Mouse (Mus musculus): Measurements from ENCODE around the gene Mob3b. TPM values are rescaled to one million over a fixed set of nuclear protein-coding genes. Genes with fewer than 3 reads are reported as not detected.

The Mob3b gene
- polyA plus RNA-seq, 1 experiment: not detected

DNA sequence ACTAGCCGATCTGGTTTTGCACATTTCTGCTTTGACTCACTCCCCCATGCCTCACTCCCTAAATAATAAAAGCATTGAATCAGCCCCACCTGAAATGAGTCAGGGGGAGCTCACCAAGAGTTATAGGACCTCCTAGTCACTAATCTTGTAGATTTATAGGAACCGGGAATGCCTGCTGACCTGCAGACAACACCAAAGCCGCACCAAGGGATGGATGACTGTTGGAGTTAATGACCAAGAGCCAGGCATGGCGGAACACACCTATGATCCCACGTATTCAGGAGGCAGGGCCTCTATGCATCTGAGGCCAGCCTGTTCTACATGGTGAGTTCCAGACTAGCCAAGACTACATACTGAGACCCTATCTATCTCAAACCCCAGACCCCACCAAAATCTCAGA, 34.2 kb downstream of the Mob3b start:
- H3K9me3 ChIP-seq (ENCODE audit: control insufficient read depth, low read length): no peaks in the 10 kb centered on the region
- H3K27me3 ChIP-seq (ENCODE audit: control insufficient read depth): no peaks in the 10 kb centered on the region
- no peak overlapping the region for H3K4me3 ChIP-seq (replicated peaks)
- no peaks in the 10 kb centered on the region for H3K36me3 ChIP-seq (ENCODE audit: control insufficient read depth)
- TF ChIP-seq GATA1 (IDR thresholded peaks at IDR 0.05; ENCODE audit: low read length): no peak
- no peak for TF ChIP-seq TAL1 (IDR thresholded peaks at IDR 0.05; ENCODE audit: low read length)
- no peaks in the 10 kb centered on the region for H3K4me1 ChIP-seq (ENCODE audit: control insufficient read depth)

DNA sequence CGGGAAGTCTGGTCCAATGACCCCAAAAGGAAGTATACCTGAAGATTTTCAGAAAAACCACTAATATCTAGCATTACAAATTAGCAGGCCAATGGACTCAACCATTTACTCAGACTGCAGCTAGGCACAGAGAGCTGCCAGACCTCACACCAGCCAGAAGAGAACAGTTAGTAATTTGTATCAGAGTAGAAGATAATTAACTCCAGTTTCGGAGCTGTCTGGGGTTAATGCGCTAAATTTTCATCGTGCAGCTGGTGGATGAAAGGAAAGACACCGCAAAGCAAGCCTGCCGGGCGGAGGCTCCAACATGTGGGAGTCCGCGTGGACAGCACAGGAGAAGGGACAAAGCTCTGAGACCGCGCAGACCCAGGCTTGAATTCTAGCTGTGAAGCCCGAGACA, 36.2 kb downstream of the Mob3b start:
- Histone ChIP-seq H3K27me3 (ENCODE audit: control insufficient read depth) (no peaks in the 10 kb centered on the region), H3K4me3 (replicated peaks) (no peak overlapping the region), H3K9me3 (ENCODE audit: control insufficient read depth, low read length) (no peaks in the 10 kb centered on the region), H3K4me1 (ENCODE audit: control insufficient read depth) (no peaks in the 10 kb centered on the region), H3K36me3 (ENCODE audit: control insufficient read depth) (no peaks in the 10 kb centered on the region)
- TF ChIP-seq TAL1 (IDR thresholded peaks at IDR 0.05; ENCODE audit: low read length) (no peak), GATA1 (IDR thresholded peaks at IDR 0.05; ENCODE audit: low read length) (no peak)

DNA sequence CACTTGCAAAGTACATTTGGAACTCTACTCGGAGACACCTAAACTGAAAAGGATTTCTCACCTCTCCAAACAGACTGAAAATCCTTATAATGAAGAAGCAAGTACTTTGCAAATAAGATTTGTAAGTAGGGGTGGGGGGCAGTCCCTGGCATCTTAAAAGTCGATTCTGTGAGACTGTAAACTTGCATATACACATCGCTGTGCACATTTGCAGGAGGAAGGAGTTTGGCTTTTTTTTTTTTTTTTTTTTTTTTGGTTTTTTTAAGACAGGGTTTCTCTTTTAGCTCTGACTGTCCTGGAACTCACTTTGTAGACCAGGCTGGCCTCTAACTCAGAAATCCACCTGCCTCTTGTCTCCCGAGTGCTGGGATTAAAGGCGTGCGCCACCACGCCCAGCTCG, 36.7 kb downstream of the Mob3b start:
- no peaks in the 10 kb centered on the region for H3K4me1 ChIP-seq (ENCODE audit: control insufficient read depth)
- H3K4me3 ChIP-seq (replicated peaks): no peak overlapping the region
- no peaks in the 10 kb centered on the region for H3K36me3 ChIP-seq (ENCODE audit: control insufficient read depth)
- TF ChIP-seq GATA1 (IDR thresholded peaks at IDR 0.05; ENCODE audit: low read length) (no peak), TAL1 (IDR thresholded peaks at IDR 0.05; ENCODE audit: low read length) (no peak)
- no peaks in the 10 kb centered on the region for H3K9me3 ChIP-seq (ENCODE audit: control insufficient read depth, low read length)
- no peaks in the 10 kb centered on the region for H3K27me3 ChIP-seq (ENCODE audit: control insufficient read depth)

DNA sequence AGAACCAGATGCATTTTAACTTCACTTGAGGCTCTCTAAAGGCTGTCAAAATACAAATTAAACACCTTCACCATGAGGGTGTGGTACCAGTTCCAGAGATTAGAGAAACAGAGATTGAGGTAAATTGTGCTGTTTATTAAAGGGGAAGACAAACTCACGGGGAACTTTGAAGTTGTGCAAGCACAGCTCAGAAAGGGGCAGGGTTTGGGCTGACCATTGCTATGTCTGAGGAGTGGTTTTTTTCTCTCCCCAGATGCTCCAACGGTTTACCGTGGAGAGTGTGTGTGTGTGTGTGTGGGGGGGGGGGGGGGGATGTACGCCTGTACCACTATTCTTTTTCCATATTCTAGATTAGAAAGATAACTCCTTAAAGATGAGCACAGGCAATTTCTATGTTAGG, 37.1 kb downstream of the Mob3b start:
- Histone ChIP-seq H3K9me3 (ENCODE audit: control insufficient read depth, low read length) (no peaks in the 10 kb centered on the region), H3K36me3 (ENCODE audit: control insufficient read depth) (no peaks in the 10 kb centered on the region), H3K4me1 (ENCODE audit: control insufficient read depth) (no peaks in the 10 kb centered on the region), H3K27me3 (ENCODE audit: control insufficient read depth) (no peaks in the 10 kb centered on the region), H3K4me3 (replicated peaks) (no peak overlapping the region)
- TF ChIP-seq TAL1 (IDR thresholded peaks at IDR 0.05; ENCODE audit: low read length): no peak
- TF ChIP-seq GATA1 (IDR thresholded peaks at IDR 0.05; ENCODE audit: low read length): no peak

DNA sequence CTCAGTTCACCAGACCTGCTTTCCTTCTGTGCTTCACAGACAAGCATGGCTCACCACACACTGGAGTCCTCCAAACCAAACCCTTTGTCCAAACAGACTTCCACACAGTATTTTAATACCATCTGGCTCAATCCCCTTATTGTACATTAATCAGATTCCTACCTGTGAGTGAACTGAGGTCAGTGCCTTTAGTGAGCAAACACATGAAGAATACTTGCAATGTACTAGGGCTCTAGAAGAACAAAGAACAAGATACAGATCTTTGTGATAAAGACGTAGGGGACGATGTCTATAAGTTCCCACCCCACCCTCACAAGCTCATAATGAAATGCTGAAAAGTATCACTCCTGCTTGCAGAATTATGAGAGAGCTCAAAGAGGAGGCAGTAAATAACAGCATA, 38.4 kb downstream of the Mob3b start:
- H3K27me3 ChIP-seq (ENCODE audit: control insufficient read depth): no peaks in the 10 kb centered on the region
- no peak overlapping the region for H3K4me3 ChIP-seq (replicated peaks)
- no peaks in the 10 kb centered on the region for H3K9me3 ChIP-seq (ENCODE audit: control insufficient read depth, low read length)
- no peaks in the 10 kb centered on the region for H3K4me1 ChIP-seq (ENCODE audit: control insufficient read depth)
- TF ChIP-seq TAL1 (IDR thresholded peaks at IDR 0.05; ENCODE audit: low read length): no peak
- TF ChIP-seq GATA1 (IDR thresholded peaks at IDR 0.05; ENCODE audit: low read length): no peak
- no peaks in the 10 kb centered on the region for H3K36me3 ChIP-seq (ENCODE audit: control insufficient read depth)

DNA sequence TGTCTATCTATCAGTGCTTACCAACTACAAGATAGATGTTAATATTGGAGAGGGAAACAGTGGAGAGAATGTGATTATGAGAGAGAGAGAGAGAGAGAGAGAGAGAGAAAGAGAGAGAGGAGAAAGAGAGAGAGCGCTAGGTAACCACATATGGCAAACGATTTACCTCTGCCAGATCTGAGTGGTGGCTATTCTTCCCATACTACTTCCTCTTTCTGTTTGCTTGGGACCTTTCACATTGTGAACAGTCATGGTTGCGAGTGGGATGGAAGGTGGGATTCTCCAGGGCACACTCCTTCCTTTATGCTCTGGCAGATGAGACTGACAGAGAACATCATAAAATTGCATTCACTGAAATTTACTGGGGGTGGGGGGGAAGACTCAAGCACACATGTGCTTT, 40.1 kb downstream of the Mob3b start:
- no peak overlapping the region for H3K4me3 ChIP-seq (replicated peaks)
- H3K36me3 ChIP-seq (ENCODE audit: control insufficient read depth): no peaks in the 10 kb centered on the region
- H3K4me1 ChIP-seq (ENCODE audit: control insufficient read depth): no peaks in the 10 kb centered on the region
- H3K27me3 ChIP-seq (ENCODE audit: control insufficient read depth): no peaks in the 10 kb centered on the region
- TF ChIP-seq GATA1 (IDR thresholded peaks at IDR 0.05; ENCODE audit: low read length) (no peak), TAL1 (IDR thresholded peaks at IDR 0.05; ENCODE audit: low read length) (no peak)
- H3K9me3 ChIP-seq (ENCODE audit: control insufficient read depth, low read length): no peaks in the 10 kb centered on the region

DNA sequence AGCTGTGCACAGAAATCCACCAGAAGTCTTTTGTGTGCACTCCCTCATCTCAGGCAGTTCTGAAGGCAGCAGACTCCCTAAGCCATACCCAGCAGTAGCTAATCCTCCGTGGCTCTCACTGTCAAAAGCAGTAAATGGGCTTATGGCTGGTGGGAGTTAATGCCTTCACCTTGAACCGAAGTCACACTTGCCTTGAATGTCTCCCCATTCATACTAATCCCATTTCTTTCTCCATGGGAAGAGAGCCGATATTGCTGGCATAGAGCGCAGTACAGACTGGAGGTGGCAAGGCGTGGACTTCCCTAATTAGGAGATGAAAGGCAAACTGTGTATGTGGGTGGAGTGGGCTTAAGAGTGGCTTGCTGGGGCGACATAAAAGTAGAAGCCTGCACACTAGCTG, 41.4 kb downstream of the Mob3b start:
- H3K27me3 ChIP-seq (ENCODE audit: control insufficient read depth): no peaks in the 10 kb centered on the region
- no peaks in the 10 kb centered on the region for H3K36me3 ChIP-seq (ENCODE audit: control insufficient read depth)
- H3K4me1 ChIP-seq (ENCODE audit: control insufficient read depth): no peaks in the 10 kb centered on the region
- no peak overlapping the region for H3K4me3 ChIP-seq (replicated peaks)
- TF ChIP-seq GATA1 (IDR thresholded peaks at IDR 0.05; ENCODE audit: low read length): no peak
- no peak for TF ChIP-seq TAL1 (IDR thresholded peaks at IDR 0.05; ENCODE audit: low read length)
- H3K9me3 ChIP-seq (ENCODE audit: control insufficient read depth, low read length): no peaks in the 10 kb centered on the region

DNA sequence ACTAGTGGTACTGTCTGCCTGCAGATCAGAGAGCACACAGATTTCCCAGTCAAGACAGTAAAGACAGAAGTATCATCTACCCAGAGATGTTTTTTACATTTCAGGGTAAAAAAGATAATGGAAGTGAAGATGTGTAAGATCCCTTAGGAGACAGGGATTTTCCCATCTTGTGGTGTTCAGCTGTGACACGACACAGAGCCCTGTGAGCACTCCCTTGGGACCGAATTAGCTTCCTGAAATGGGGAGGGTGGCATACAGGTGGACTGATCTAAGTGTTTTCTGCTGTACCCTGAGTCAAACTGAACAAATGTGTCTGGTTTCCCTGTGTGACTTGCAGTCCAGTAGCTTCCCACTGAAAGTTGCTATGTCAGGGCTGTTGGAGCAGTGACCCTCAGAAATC, 42.3 kb downstream of the Mob3b start:
- H3K27me3 ChIP-seq (ENCODE audit: control insufficient read depth): no peaks in the 10 kb centered on the region
- no peak overlapping the region for H3K4me3 ChIP-seq (replicated peaks)
- TF ChIP-seq TAL1 (IDR thresholded peaks at IDR 0.05; ENCODE audit: low read length) (no peak), GATA1 (IDR thresholded peaks at IDR 0.05; ENCODE audit: low read length) (no peak)
- no peaks in the 10 kb centered on the region for H3K9me3 ChIP-seq (ENCODE audit: control insufficient read depth, low read length)
- H3K36me3 ChIP-seq (ENCODE audit: control insufficient read depth): no peaks in the 10 kb centered on the region
- no peaks in the 10 kb centered on the region for H3K4me1 ChIP-seq (ENCODE audit: control insufficient read depth)

DNA sequence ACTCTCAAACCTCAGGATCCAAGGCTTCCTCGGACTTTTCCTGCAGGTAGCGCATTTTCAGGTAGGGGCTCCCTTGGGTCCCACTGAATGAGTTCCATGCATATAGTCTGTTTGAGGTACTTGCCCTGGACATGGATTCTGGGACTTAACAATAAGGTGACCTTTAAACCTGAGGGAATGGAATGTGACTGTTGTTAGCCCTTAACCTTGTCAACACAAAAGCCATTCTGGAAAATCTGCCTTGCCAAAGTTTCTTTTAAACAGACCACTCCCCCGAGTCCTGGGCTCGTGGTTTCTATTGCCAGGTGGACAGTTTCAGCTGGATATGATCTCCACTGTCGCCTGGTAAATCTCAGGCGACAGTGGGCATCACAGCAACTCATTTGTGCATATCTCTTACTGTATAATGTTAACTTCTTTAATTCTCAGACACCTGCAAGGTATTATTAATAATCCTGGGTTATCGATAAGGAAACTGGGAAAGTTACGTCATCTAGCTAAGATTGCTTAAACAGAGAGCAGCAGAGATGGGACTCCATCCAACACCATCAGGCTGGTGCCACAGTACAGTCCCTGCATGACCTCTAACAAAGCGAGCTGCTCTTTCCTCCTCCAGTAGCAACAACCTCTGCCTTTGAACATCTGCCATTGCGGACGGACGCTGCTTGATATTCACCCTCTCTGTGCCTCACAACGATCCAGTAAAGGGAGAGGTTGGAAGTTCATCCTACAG, 43.6 kb downstream of the Mob3b start:
- Histone ChIP-seq H3K4me1 (ENCODE audit: control insufficient read depth) (no peaks in the 10 kb centered on the region), H3K27me3 (ENCODE audit: control insufficient read depth) (no peaks in the 10 kb centered on the region), H3K4me3 (replicated peaks) (no peak overlapping the region), H3K36me3 (ENCODE audit: control insufficient read depth) (no peaks in the 10 kb centered on the region), H3K9me3 (ENCODE audit: control insufficient read depth, low read length) (no peaks in the 10 kb centered on the region)
- TF ChIP-seq GATA1 (IDR thresholded peaks at IDR 0.05; ENCODE audit: low read length) (no peak), TAL1 (IDR thresholded peaks at IDR 0.05; ENCODE audit: low read length) (no peak)

DNA sequence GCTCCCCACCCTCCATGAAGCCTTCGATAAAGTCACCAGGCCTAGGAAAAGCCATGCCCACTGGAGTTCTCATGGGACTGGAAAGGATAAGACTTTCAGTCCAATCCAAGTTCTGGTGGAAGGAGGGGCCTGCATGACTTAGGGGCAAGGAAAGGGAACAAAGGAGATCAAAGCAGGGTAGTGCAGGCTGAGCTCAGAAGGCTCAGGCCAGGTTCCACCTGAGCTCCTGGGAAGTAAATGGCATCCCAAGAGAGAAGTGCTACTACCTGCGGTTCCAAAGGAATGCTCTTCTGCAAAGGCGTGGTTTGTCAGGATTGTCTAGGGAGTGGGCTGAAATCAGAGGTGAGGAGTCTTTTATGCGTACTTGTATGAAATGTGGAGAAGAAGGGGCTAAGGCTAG, 44.8 kb downstream of the Mob3b start:
- Histone ChIP-seq H3K27me3 (ENCODE audit: control insufficient read depth) (no peaks in the 10 kb centered on the region), H3K4me1 (ENCODE audit: control insufficient read depth) (no peaks in the 10 kb centered on the region), H3K36me3 (ENCODE audit: control insufficient read depth) (no peaks in the 10 kb centered on the region), H3K9me3 (ENCODE audit: control insufficient read depth, low read length) (no peaks in the 10 kb centered on the region), H3K4me3 (replicated peaks) (no peak overlapping the region)
- TF ChIP-seq TAL1 (IDR thresholded peaks at IDR 0.05; ENCODE audit: low read length): no peak
- no peak for TF ChIP-seq GATA1 (IDR thresholded peaks at IDR 0.05; ENCODE audit: low read length)

Data from erythroblast, embryonic 14.5 days (primary cell).